Mouse (Mus musculus): Measurements from ENCODE around the gene Hira.

Hira gene

DNA sequence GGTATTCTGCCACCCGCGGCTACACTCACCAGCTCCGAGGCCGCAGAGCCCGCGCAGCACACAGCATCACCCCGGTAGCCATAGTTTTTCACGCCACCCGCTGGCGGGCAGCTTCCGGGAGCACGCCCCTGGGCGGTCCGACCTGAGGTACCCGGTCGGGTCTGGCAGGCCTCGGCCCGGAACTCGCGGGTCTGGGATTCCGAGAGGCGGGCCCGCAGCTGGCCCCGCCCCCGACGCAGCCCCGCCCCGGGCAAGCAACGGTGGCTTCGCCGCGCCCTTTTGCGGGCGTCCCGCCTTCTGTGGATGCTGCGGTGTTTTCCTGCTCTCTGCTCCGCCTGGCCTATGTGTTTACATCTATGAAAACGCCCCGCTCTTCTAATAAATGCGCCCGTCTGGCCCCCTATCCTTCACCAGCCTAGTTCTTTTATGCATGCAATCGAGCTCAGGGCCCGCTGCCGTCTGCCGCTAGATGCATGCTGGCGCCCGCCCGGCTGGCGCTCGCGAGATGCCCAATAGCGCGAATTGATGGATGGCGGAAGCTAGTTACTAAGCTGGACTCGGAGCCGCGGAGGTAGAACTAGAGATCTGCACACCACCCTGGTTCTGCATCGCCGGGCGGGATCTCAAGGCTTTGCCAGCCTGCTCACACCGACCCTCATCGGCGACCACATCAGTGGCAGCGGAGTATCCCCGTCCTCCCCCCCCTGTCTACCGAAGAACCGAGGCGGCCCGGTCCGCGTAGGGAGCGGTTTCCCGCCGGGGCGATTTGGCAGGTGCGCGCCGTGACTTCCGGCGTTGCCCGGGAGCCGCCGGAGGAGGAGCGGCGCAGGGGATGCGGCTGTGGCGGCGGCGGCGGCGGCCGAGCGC, at the start of gene Hira, which contains the start of gene Mrpl40:
Hira (plus strand) TSS at position 596 of the 867 bp plus-strand sequence.
Mrpl40 (minus strand) TSS at position 421 of the 867 bp plus-strand sequence.
- under 1% methylated on average over 92 of the region's 93 CpGs for WGBS

DNA sequence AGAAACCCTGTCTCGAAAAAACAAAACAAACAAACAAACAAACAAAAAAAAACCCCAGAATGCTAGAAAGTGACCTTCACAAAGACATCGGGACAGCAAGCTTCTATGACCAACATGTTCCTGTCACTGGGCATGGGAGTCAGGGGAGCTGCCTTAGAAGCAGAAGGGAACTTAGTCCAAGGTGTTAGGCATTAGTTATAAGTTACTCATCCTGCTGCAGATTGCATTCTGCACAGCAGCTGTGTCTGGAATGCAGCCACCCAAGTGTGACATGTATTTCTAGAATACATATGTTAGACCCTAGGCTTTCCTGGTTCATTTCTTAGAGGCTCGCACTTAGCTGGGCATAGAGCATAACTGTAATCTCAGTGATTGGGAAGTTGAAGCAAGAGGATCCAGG, 48.2 kb upstream of the Hira start:
- 83% methylated on average over 3 of the region's 3 CpGs for WGBS

DNA sequence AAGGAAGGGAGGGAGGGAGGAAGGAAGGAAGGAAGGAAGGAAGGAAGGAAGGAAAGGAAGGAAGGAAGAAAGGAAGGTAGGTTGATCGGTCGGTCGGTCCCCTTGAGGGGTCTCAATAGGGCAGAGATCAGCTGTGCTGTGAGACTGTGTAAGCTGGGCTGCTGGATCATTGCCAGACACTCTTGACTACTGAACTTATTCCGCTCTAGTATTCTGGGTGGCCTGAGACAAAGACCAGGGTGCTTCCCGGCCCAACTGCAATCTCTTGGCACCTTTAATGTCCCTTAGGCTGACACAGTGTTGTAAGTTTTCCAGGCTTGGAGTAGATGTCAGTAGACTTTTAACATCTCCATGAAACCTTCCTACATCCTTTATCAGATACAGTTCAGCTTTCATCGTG, 47.7 kb upstream of the Hira start:
- 81% methylated on average over 6 of the region's 6 CpGs for WGBS

DNA sequence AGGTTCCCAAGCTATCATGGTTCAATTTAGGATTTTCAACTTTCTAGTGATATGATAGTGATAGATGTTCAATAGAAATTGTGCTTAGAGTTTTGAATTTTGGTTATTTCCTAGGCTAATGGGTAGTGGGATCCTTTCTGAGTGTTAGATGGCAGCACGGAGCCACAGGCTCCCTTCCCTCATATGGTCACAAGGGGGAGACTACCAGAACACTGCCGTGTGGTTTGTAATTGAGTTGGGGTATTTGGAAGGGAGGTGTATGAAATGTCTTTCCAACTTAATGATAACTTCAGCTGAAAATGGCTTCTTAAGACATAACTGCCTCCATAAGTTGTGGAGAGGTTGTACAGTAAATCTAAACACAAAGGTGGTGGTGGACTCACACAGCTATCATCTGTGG, 43.4 kb upstream of the Hira start:
- 49% methylated on average over 2 of the region's 2 CpGs for WGBS

DNA sequence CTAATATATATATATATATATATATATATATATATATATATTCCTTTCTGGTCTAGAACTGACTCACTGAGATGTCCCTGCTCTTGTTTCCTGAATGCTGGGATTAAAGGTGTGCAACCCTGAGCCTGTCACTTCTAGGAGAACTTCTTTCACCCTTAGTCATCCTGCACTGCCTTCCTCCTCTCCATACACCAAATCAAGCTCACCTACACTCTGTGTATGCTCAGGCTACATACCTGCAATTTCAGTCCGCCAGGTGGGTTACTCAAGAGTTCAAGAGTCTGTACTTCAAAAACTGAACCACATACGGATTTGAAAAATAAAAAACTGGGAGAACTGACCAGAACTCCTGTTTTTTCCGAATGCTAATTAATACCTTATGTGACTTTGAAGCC, 40.8 kb upstream of the Hira start:
- 29% methylated on average over 3 of the region's 3 CpGs for WGBS

DNA sequence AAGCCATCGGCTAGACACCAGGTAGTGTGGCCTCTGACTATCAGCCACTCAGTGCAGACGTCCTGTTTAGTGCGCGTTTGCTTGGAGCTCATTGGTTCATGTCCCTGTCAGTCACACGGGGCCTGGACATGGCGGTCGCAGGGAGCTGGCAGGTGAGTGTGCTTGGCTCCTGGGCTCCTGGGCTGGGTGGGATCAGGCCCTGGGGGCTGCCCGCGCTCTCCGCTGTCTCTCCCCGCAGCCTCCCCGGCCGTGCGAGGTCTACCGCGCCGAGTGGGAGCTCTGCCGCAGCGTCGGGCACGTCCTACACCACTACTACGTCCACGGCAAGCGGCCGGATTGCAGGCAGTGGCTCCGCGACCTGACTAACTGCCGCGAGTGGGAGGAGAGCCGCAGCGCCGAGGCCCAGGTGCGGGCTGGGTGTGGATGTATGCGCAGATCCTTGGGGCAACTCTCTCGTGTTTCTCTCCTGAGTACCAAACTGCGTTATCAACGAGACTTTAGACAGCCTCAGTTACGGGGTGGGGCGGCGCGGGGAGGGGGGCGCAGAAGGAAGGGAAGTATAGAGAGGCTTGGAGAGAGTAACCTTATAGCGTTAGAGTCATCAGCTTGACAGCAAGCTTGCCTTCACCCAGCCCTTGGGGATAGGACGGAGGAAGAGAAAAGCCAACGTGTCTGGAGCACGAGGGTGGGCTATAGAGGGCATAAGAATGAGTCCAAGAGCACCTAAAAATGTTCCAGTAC, 40.2 kb upstream of the Hira start, which contains the start of the genes 2510002D24Rik and Gm28539:
2510002D24Rik (plus strand) TSS at position 111 of the 741 bp plus-strand sequence.
Gm28539 (plus strand) TSS at position 117 of the 741 bp plus-strand sequence.
- WGBS = 1% methylated on average over 46 of the region's 46 CpGs

DNA sequence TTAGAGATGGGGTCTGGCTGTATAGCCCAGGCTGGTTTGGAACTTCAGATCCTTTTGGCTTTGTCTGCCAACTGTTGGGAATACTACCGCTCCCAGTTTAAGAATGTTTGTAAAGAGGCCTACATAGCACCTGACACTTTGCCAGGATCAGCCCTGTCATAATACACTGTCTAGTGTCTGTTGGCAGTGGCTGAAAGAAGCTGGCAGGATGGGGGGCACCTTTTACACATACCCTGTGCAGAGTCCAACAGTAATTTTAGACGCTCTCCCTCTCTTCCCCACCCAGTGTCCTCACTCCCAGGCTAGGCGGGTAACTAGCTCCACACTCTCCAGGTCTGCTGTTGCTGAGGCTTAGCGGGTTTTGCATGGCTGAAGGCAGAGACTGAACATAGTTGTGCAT, 38.5 kb upstream of the Hira start:
- 72% methylated on average over 4 of the region's 4 CpGs for WGBS

DNA sequence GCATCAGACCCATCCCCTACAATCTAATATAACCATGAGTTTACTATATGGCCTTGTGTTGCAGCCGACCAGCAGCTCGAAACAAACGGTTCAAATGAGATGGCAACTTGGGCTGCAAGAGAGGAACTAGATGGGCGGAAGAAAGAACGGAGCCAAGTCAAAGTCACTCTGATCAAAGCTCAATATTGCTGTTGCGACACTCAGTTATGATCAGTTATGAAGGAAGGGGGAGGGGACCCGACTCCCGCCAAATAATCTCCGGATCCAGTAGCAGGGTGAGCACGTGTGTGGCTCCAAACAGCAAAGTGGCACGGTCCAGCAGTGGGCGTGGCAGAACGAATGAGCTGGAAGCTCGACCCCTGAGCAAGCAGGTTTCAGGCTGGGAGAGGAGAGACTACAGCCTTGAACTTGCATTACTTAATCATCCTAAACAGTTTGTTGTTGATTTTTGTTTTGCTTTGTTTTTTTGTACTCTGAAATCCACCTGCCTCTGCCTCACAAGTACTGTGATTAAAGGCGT, 30.5 kb upstream of the Hira start:
- WGBS = 89% methylated on average over 15 of the region's 15 CpGs

DNA sequence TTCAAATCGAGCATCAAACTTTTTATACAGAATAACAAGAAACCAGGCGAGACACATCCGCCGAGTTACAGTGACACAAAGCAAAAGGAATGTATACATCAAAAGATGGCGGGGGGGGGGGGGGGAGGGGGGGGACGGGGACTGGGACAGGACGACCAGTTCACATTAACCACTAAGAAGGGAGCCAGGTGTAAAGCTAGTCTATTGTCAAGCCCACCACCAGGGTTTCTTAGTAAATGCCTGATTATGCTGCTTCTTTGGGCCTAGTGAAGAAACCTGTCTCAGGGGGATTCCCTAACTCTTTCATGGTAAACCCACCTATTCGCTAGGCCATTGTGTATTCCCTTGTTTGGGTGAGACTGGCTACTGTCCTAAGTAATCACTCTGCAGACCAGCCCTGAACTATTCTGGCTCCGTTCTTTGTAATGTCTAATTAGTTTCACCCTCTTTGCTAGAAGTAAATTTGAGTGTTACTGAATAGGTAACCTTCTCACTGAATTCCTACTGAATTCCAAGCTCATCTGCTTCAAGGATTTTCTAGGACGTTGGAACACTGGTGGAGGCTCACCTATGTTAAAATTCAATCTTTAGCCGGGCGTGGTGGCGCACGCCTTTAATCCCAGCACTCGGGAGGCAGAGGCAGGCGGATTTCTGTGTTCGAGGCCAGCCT, 27.2 kb upstream of the Hira start:
- 89% methylated on average over 17 of the region's 17 CpGs for WGBS

DNA sequence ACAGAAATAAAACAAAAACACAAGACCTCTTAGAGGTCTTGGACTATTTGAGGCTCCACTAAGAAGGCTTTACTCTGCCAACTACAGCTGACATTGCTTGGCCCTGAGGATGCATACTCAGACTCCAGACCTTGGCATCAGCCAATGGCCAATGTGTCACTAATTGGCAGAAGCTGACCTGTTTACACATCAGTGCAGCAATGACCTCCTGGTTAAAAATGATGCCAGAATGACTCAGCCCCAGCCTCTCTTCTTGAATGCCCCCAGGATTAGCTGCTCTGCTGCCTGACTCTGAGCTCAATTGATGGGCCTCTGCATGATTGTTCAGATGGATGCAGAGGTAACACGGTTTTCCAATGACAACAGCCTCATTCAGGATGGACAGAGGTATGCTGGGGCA, 16.7 kb upstream of the Hira start:
- 56% methylated on average over 1 of the region's 1 CpGs for WGBS

DNA sequence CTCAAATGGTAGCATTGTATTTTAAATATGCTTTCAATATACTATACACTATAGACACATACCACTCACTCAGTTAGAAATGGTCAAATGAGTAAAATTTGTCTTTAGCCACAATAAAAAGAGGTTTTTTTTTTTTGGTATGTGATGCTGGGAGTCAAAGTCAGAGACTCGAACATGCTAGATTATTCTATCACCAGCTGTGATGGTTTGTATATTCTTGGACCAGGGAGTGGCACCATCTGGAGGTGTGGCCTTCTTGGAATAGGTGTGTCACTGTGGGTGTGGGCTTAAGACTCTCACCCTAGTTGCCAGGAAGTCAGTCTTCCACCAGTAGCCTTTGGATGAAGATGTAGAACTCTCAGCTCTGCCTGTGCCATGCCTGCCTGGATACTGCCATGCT, 6.3 kb upstream of the Hira start:
- WGBS = 74% methylated on average over 1 of the region's 1 CpGs

DNA sequence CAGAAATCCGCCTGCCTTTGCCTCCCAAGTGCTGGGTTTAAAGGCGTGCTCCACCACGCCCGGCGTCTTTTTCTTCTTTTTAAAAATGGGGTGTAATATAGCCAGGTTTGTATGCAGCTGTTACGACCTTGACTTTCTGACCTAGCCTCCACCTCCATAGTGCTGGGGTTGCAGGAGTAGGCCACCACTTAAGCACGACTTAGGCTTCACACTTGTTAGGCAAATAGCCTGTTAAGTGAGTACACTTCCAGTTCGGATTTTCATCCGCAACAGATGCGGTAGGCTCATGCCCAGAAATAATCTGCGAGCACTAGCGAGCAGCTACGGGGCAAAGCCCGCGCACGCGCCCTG, 771 bp upstream of the Hira start:
- under 1% methylated on average over 17 of the region's 17 CpGs for WGBS

DNA sequence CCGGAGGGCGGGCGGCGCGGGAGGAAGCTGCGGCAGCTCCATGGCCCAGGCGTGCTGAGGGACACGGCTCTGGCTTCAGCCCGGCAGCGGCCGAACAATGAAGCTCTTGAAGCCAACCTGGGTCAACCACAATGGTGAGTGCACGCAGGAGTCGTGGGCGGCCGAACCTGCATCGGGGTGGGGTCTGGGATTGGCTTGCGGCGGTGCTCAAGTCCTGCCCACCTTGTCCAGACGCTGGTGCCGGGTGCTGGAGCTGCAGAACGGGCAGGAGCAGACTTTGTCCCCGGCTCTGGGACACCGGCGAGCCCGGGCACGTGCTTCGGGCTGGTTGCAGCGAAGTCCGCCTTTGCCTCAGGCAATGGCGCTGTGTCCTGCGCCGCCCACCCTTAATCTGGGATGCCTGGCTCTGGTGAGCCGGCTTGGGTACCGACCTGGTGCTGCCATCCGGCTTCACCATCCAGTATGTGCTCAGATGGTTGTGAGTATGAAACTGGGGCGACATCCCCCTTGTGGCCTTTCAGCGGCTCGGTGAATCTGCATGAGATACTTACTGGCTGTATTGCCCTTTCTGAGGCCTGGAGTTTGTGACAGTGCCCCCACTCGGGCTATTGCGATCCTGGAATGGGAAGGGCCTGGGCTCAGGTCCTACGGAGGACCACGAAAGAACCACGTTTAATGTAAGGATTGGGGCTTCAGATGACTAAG, 701 bp downstream of the Hira start:
- WGBS = under 1% methylated on average over 43 of the region's 43 CpGs

DNA sequence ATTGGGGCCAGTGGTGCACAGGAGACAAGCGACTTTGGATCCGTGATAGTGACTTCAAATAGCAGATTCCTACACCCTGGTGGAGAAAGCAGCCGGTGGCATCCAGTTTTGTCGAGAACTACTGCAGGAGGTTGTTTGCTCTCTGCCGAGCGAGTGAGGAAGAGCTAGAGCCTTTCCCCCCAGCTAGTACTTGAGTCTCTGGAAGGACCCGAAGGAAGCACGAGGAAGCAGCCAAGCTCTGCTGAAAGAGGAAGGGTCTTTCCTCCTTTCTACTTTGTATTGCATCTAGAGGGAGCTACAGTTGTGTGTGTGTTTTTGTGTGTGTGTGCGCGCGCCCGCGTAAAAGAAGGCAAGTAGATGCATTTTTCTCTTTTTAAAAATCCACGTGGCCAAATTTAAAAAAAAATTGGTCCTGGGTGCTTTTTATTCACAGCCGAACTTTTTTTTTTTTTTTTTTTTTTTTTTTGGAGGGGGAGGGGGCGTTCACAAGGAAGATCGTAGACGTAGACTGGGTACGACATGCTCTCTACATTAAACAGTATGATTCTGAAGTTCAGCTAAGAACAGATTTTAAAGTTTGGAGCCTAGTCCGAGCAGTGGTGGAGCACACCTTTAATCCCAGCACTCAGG, 1.4 kb downstream of the Hira start:
- 8% methylated on average over 20 of the region's 20 CpGs for WGBS

DNA sequence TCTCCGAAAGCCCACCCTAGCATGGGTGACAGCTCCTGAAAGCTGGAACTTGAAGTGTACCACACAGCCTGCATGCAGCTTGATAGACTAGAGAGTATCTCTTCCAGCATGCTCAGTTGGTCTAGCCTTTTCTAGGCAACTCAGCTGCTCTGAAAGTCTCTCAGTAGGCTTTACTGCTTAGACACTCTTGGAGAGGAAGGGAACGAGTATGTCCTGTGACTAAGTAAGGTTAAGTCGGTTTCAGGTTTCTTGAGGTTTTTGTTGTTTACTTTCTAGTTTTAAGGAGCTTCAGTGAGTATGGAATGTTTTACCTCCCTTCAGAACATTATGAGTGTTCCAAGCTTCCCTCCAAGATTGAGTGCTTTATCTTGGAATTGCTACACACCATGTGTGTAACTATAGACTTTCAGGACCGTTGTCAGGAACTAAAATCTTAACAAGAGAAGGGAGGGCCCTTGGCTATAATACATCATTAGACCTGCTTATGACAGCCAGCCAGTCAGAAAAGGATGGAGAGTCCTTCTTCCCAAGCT, 17.1 kb downstream of the Hira start:
- WGBS = 78% methylated on average over 4 of the region's 4 CpGs

DNA sequence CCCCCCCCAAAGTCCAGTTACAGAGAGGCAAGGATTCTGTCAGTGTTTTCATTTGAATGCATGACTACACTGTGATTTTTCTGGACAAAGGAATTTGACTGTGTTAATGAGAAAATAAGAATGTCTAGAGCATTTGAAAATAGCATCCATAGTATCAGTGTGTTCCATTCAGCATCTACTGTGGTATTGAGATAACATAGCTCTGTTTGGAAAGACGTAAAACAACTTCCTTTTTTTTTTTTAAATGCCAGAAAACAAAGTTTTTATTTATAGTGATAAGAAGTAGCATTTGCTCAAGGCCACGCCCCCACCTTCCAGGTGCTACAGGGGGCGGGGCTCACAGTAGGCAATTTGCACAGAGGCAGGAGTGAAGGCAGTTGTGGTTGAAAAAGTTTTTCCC, 18.4 kb downstream of the Hira start:
- 79% methylated on average over 3 of the region's 3 CpGs for WGBS

DNA sequence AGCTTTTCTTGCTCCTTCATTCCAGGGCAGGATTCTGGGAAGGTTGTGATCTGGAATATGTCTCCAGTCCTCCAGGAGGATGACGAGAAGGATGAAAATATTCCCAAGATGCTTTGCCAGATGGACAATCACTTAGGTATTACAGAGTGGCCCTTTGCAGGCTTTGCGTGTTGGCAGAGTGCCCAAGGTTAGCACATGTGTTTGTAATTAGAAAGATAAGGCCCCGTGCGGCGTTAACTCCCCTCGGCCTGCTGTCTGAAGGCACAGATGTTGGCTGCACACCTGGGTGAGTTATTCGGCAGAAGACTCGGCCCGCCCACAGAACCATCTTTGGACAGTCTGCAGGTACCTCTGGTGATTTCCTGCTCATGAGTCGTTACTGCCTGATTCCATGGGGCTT, 19.6 kb downstream of the Hira start:
- WGBS = 76% methylated on average over 10 of the region's 10 CpGs

DNA sequence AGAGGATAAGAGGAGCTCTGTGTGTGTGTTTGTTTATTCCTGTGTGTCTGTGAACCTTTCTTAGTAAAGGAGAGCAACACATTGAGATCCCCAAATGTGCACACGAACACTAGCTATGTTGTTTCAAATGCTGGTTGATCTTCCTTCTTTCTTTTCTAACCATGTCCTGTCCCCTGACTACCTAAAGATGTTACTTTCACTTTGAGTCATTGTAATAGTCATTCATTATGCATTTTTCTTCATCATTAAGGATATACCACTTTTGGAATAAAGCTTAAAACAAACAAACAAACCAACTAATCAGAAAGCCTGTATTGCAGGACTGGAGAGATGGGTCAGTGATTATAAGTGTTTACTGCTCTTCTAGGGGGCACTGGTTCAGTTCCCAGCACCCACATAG, 28.8 kb downstream of the Hira start:
- WGBS = 84% methylated on average over 1 of the region's 1 CpGs

DNA sequence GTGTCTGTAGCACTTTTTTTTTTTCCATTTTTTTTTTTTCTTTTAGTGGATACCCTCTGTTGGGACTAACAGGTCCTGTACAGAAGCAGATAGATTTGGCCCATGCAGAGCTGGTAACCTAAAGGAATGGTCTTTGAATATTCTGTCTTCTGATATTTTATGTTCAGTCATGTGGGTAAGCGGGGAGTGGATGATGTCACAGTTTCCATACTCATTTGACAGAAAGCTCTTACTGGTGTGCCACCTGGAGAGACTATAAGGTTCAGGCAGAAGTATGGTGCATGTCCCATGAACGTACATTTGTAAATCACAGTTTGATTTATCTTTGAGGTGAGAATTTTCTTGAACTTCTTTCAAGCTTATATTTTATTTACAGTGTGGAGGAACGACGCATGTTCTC, 39.2 kb downstream of the Hira start:
- WGBS = 90% methylated on average over 4 of the region's 4 CpGs

DNA sequence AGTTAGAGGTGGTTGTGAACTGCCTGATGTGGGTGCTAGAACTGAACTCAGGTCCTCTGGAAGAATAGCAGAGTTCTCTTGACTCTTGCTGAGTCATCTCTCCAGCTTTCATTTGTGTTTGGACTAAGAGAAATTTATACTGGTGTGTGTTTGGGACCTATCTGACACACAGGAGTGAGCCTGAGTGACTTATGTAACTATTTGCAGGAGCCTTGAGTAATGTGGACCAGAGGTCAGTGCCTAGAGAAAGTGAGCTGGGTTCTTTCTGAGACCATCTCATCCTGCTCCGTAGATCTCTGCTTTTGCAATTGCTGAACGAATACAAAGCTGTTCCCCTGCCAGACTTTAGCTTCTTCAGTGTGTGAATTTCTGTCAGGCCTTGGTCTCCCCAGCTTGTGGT, 44.9 kb downstream of the Hira start:
- WGBS = 81% methylated on average over 2 of the region's 2 CpGs

DNA sequence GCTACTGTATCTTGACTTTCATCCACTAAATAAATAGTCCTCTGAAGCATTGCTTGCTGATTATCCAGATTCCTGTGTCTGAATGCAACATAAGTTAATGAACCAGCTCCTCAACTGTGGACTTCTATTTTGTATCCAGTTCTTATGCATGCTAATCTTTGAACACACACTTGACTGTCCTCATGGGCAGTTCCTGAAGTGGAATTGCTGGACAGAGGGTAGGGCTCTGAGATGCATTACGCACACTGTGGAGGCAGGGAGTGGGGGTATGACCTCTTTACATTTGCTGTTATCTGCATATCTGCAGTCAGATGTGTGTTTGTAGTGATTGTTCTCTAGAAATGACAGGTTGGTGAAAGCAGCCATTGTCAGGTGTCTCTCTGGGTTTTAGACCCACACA, 51.1 kb downstream of the Hira start:
- 98% methylated on average over 1 of the region's 1 CpGs for WGBS

Measured in cerebral cortex, adult 2 months (tissue).